Mouse (Mus musculus): ENCODE data around the gene Sergef.

Gene Sergef

DNA sequence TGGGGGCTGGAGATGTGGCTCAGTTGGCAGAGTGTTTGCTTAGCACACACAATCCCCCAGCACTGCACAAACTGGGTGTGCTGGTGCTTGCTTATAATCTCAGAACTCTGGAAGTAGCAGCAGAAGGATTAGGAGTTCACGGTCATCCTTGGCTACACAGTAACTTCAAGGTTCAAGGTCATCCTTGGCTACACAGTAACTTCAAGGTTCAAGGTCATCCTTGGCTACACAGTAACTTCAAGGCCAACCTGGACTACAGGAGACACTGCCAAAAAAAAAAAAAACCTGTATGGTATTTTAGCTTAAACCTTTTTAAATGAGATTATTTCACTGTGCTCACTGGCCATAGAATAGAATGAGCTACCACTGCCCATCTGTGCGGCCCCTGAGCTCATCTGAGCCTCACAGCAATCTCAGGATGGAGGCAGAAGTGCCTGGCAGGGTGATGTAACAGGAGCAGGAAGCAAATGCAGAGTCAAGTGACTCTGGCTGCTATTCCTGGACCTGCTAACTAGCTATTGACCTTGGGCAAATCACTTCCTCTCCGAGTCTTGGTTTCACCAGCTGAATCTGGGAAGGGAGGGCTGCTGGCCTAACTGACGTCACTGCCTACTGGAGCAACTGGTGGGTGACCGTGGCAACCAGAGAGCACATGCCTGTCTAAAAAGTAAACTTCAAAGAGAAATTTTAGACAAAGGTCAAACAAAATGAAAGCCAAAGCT, 24.2 kb downstream of the Sergef start:
- DNase-seq: no peak

- no peak for DNase-seq
Measured at GRCm38 (mm10) chr7:46614263-46614662, 25.3 kb downstream of the Sergef start.

DNA sequence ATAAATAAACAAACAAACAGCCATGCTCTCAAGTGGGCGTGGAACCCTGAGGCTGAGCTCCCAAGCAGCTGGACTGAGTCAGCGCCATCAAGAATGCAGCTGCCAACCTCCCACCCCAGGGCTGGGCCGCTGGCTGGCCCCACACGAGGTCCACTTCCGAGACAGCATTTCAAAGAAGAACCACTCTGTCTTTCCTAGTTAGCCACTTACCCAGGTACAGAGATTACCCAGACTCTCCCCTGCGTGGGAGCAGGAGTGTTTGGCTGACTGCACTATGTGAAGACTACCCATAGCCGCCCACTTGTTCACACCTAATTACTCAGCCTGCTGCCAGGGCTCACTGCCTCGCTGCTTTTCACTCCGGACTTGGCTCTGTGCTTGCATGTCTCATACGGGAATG, 26.5 kb downstream of the Sergef start:
- peak; percentile 68 for DNase-seq

DNA sequence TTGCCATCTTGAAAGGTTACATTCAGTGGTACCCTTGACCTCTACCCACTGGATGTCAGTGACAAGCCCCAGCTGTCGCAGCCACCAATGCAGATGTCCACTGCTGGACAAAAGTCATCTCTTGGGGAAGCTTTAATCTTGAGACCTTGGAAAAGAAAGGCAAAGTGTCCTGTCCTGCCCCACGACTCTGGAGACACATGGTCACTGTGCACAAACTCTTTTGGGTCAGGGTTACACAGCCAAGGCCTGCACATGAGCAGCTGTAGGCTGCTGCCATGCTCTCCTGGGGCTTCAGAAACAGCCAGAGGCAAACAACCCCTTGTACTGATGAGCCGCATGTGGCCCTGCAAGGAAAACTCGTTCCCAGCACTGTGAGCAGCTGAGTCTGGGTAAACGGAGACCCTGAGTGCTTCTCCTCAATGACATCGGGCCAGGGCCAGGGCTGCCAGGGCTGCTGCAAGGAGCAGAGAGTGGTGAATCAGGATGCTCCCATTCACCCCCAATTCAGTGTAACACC, 27.1 kb downstream of the Sergef start:
- peak; percentile 43 for DNase-seq

DNA sequence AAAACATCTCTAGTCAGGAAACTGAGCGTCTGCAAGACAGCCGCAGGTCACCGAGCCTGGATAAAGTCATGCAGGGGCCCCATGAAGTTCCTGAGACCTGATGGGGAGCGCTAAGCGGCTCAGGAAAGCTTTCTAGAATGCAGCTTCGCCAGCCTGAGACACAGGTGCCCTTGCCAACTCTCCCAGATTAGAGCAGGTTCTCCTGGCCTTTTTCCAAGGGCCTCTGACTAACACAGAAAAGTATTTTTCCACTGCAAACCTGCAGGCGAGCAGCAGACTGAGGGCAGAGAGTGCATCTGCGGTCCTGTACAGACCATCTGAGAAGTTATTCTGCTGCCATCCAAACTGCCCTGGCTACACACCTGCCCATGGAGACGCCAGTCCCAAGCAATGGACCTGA, 27.6 kb downstream of the Sergef start:
- DNase-seq: peak; percentile 88

DNA sequence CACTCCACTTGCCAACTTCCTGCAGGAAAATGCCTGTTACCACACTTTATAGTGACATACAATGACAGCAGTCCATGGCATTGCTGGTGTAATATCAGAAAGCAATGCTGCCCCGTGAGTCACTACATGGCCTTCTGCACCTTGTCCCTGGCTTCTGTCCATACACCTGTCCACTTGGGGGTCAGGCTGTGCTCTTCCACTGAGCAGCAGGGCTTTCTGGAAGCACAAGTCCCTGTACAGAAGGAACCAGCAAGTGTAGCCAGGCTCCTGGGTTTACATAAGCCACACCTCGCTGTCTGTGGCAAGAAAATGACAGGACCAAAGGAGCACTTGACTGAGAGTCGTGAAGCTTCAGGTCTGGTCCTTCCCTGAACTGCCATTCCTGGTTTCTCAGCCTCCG, 30.3 kb downstream of the Sergef start:
- peak; percentile 77 for DNase-seq

DNA sequence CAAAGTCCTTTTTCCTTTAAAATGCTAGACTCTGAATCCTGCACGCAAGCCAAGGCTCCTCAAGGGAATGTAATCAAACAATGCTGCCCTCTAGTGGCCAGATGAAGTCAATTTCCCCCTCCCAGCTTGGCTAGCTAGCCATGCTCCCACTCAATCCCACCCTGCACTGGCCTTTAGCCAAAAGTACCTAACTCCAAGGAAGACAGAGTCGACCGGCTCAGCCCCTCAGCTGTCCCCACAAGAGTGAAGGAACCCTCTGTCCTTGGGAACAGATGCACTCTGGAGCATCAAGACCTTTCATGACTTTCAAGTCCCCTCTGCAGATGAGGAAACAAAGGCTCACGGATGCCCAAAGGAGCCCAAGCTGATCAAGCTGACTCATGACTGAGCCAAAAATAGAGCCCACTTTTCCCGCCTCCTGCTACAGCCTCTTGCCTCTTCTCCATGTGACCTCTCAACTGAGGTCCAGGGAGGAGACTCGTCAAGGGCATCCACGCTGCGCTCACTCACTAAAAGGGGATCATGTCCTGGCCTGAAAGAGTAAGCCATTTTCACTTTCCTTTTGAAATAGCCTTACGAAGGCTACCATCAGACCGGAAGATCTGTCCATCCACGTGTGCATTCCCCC, 32.1 kb downstream of the Sergef start:
- peak; percentile 77 for DNase-seq

GRCm38 (mm10) chr7:46607031-46607426, 32.6 kb downstream of the Sergef start:
- DNase-seq: peak; percentile 61

DNA sequence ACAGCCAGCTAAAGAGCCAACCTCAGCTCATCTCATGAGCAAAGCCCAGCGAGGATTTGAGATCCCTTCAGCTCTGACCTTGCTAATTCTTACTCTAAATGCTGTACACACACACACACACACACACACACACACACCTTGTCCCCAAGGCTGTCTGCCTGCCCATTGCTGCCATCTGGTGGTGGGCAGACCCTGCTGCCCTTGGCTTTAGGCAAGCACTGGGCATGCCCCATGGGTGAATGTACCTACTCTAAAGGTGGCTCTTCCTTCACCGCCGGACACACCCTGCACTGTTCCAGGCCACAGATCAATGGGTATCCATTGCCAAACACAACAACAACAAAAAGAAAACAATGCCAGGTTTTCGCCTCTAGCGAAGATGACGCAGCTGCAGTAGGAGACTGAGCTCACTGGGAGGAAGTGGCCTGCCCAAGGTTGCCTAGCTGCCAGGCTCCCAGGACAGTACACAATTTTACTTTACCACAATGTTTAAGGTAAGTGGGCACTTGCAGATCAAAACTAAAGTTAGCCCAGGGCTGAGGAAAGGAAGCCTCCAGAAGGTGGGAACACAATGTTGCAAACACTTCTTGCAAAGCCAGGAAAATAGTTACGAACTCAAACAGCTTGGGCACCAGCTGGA, 33.1 kb downstream of the Sergef start:
- peak; percentile 93 for DNase-seq

GRCm38 (mm10) chr7:46603051-46603450, 36.6 kb downstream of the Sergef start:
- peak; percentile 98 for DNase-seq

GRCm38 (mm10) chr7:46602079-46602478, 37.5 kb downstream of the Sergef start:
- peak; percentile 64 for DNase-seq

DNA sequence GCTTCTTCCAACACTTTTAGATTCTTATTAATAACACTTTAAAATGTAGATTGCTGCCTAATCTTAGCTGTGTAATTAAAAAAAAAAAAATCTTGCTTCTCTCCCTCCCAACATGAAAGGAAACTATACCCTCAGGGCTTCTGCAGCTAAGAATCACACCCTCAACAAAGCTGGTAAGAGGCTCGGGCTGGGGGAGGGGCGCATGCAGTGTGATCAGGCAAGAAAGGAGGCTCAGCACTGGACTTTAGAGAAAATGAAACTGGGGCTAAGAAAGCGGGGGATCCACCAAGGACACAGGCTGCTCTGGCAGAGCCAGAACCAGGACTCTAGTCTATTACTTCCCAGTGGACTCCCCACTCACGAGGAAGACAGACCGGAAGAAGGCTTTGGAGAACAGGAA, 38.5 kb downstream of the Sergef start:
- DNase-seq: no peak

DNA sequence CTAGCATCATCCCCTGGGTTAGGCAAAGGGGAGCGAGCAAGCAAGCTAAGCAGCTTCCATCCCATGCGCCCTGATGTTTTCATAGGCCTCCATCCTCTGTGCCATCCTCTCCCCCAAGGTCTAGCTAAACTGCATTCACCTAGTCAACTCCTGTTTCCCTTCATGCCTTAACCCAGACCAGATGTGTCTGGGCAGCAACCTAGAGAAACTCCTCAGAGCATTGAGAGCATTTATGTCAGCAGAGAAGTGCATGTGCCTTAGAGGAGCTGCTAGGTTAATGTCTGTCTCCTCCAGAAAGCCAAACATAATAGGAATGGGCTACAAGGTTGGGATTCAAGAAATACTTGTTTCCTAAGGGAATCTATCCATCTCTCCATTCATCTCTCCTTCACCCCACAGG, 42.6 kb downstream of the Sergef start:
- DNase-seq: no peak

- no peak for DNase-seq
Measured at GRCm38 (mm10) chr7:46591546-46591945, 48.1 kb downstream of the Sergef start.

GRCm38 (mm10) chr7:46589181-46589580, 50.4 kb downstream of the Sergef start:
- no peak for DNase-seq

DNA sequence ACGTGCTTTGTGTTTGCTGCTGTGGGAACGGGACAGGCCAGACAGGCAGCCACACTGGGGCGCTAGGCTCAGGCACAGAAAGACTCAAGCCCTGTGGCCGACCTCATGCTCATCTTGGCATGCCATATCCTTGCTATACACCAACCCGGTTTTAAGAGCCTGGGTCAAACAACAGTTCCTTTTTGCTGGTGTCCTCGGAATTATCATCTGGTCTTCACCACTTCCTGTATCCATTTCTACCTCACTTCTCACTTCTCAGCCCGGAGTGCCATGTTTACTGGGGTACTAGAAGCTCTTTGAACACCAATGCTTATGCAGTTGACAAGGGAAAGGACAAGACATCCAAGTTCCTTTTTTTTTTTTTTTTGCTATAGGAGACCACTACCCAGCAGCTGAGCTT, 51.6 kb downstream of the Sergef start:
- no peak for DNase-seq

- no peak for DNase-seq
Measured at GRCm38 (mm10) chr7:46587466-46587865, 52.1 kb downstream of the Sergef start.

DNA sequence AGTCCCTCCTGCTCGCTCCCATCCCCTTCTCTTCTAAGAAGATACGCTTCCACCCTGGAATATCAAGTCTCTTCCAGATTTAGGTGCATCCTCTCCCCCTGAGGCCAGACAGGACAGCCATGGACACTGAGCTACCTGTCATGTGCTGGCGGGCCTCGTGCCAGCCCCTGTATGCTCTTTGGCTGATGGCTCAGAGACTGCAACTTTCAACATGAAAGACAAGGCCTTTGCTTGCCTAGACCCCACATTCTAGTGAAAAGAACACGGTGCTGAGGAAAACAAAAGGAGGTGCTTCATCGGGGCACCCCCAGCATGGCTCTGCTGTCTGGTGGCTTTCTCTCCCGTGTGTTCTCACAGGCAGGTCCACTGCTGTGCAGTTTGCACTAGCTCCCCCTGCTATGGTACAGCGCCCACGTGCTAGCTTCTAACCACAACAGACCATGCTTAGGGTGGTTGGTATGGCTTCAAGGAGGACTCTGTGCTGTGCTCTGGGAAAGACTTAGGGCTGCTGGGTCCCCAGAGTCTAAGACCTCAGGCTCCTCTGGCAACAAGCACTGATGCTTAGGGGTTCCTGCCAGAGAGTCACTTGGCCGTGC, 52.9 kb downstream of the Sergef start:
- DNase-seq: peak; percentile 58

DNA sequence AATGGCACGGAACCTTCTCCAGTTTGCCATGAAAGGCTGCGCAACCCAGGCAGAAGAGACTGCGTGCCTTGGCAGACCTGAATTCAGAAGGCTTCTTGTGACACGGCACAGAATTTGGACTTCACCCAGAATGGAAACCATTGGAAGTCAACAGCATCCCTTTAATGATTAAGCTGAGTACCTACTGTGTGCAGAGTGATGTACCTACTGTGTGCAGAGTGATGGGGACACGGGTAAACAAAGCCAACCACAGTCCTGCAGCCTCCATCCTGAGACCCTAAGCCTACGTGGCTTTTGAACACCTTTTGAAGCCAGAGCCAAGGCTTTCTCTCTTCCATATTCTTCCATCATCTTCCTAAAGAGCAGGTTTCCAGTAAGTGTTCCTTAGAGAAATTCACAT, 56.9 kb downstream of the Sergef start:
- no peak for DNase-seq

DNA sequence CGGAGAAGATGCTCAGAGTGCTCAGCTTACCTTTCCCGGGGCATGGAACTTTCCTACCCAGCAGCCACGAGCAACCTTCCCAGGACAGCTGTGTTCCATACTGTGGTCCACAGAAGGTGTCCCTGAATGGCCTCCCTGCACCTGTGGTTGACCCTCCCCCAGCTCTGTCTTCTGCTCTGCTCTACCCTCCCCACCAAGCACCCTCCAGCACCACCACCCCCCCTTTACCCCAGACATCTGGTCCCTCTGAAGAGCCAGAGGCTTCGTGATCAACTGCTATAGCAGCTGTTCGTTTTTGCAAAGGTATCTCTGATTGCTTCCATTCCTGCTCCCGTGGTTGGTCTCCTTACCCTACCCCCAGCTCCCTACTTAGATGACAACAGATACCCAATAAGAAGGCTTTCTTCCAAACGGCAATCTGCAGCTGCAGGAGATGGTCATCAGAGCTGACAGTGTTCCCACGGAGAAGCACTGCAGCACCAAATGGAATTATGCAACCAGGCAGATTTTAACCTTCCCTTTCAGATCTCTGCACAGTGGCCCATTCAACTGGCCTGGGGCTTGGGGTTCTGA, 58.2 kb downstream of the Sergef start:
- DNase-seq: no peak

GRCm38 (mm10) chr7:46578091-46578490, 61.5 kb downstream of the Sergef start:
- DNase-seq: no peak

DNA sequence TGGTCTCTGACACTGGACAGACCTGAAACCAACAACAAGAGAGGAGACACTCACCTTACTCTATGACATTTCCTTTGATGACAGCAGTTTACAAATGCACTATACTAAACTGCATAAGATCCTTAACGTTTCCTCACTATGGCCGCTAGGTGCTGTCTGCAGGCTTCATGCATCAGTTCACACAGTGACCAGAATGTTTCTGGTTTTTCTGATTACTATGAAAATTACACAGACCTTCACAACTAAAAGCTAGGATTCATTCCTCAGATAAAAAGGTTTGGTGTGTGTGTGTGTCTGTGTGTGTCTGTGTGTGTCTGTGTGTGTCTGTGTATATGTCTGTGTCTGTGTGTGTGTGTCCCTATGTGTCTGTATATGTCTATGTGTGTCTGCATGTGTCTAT, 63.7 kb downstream of the Sergef start:
- DNase-seq: no peak
